Mouse (Mus musculus): ENCODE data around the gene Poc1a. TPM values are rescaled to one million over a fixed set of nuclear protein-coding genes. Genes with fewer than 3 reads are reported as not detected.
A peak's percentile ranks its signal among the peaks of the same experiment; 100 is the strongest.

The Poc1a gene
- polyA plus RNA-seq (2015; fragmentation: Nextera tagmentation; extraction: Ambion mirVana) = 8.0 and 9.0 TPM in 2 replicates

- Histone ChIP-seq H3K4me3 (ENCODE audit: low read depth, low read length) (peak within 1 kb of the TSS; percentile 46), H3K4me2 (ENCODE audit: low read length) (peak within 1 kb of the TSS; percentile 76), H3K4me1 (ENCODE audit: control insufficient read depth, insufficient read depth, low read length) (peaks cover 16% of the 10 kb centered on the region), H3K36me3 (ENCODE audit: control insufficient read depth, insufficient read depth, low read length) (no peaks in the 10 kb centered on the region), H3K9ac (ENCODE audit: low read depth, low read length) (peak within 1 kb of the TSS; percentile 60), H3K9me3 (replicated peaks; ENCODE audit: control insufficient read depth, low read length, poor library complexity, severe bottlenecking) (no peaks in the 10 kb centered on the region), H3K27ac (ENCODE audit: low read length) (peak within 1 kb of the TSS; percentile 79), H3K27me3 (ENCODE audit: control insufficient read depth, insufficient read depth, low read depth, low read length) (no peaks in the 10 kb centered on the region)
- ATAC-seq = peak; percentile 97
- under 1% methylated on average over 47 of the region's 47 CpGs for WGBS
These were observed at the start of gene Poc1a for GRCm38 (mm10) chr9:106280808-106281544. Gene Poc1a (plus strand): TSS chr9:106281061.

- WGBS = 77% methylated on average over 7 of the region's 7 CpGs
- no peaks in the 10 kb centered on the region for H3K9me3 ChIP-seq (replicated peaks; ENCODE audit: control insufficient read depth, low read length, poor library complexity, severe bottlenecking)
- H3K4me2 ChIP-seq (ENCODE audit: low read length) = no peak overlapping the region
- no peak overlapping the region for H3K4me3 ChIP-seq (ENCODE audit: low read depth, low read length)
- no peak overlapping the region for H3K27ac ChIP-seq (ENCODE audit: low read length)
- no peaks in the 10 kb centered on the region for H3K27me3 ChIP-seq (ENCODE audit: control insufficient read depth, insufficient read depth, low read depth, low read length)
- ATAC-seq = no peak
- H3K9ac ChIP-seq (ENCODE audit: low read depth, low read length) = no peak overlapping the region
- H3K36me3 ChIP-seq (ENCODE audit: control insufficient read depth, insufficient read depth, low read length) = peaks cover 33% of the 10 kb centered on the region
- H3K4me1 ChIP-seq (ENCODE audit: control insufficient read depth, insufficient read depth, low read length) = 0 out of 2 replicates have a peak, but pooled peaks cover 2% of the 10 kb centered on the region
These were observed 49.6 kb upstream of the Poc1a start for GRCm38 (mm10) chr9:106231220-106231619.

GRCm38 (mm10) chr9:106231816-106232215 lies 49.0 kb upstream of the Poc1a start:
- Histone ChIP-seq H3K4me1 (ENCODE audit: control insufficient read depth, insufficient read depth, low read length) (no peaks in the 10 kb centered on the region), H3K27me3 (ENCODE audit: control insufficient read depth, insufficient read depth, low read depth, low read length) (no peaks in the 10 kb centered on the region), H3K36me3 (ENCODE audit: control insufficient read depth, insufficient read depth, low read length) (peaks cover 37% of the 10 kb centered on the region), H3K4me3 (ENCODE audit: low read depth, low read length) (no peak overlapping the region), H3K9ac (ENCODE audit: low read depth, low read length) (no peak overlapping the region), H3K4me2 (ENCODE audit: low read length) (no peak overlapping the region), H3K9me3 (replicated peaks; ENCODE audit: control insufficient read depth, low read length, poor library complexity, severe bottlenecking) (no peaks in the 10 kb centered on the region), H3K27ac (ENCODE audit: low read length) (no peak overlapping the region)
- 88% methylated on average over 4 of the region's 4 CpGs for WGBS
- no peak for ATAC-seq

GRCm38 (mm10) chr9:106232956-106233355 lies 47.9 kb upstream of the Poc1a start:
- no peak overlapping the region for H3K4me2 ChIP-seq (ENCODE audit: low read length)
- H3K9ac ChIP-seq (ENCODE audit: low read depth, low read length) = no peak overlapping the region
- H3K4me1 ChIP-seq (ENCODE audit: control insufficient read depth, insufficient read depth, low read length) = no peaks in the 10 kb centered on the region
- 89% methylated on average over 3 of the region's 3 CpGs for WGBS
- H3K9me3 ChIP-seq (replicated peaks; ENCODE audit: control insufficient read depth, low read length, poor library complexity, severe bottlenecking) = no peaks in the 10 kb centered on the region
- no peak for ATAC-seq
- no peaks in the 10 kb centered on the region for H3K27me3 ChIP-seq (ENCODE audit: control insufficient read depth, insufficient read depth, low read depth, low read length)
- no peak overlapping the region for H3K27ac ChIP-seq (ENCODE audit: low read length)
- H3K36me3 ChIP-seq (ENCODE audit: control insufficient read depth, insufficient read depth, low read length) = peaks cover 43% of the 10 kb centered on the region
- H3K4me3 ChIP-seq (ENCODE audit: low read depth, low read length) = no peak overlapping the region

GRCm38 (mm10) chr9:106233953-106234352 lies 46.9 kb upstream of the Poc1a start:
- H3K4me1 ChIP-seq (ENCODE audit: control insufficient read depth, insufficient read depth, low read length) = no peaks in the 10 kb centered on the region
- no peak for ATAC-seq
- H3K4me3 ChIP-seq (ENCODE audit: low read depth, low read length) = no peak overlapping the region
- no peaks in the 10 kb centered on the region for H3K9me3 ChIP-seq (replicated peaks; ENCODE audit: control insufficient read depth, low read length, poor library complexity, severe bottlenecking)
- peaks cover 50% of the 10 kb centered on the region for H3K36me3 ChIP-seq (ENCODE audit: control insufficient read depth, insufficient read depth, low read length)
- no peaks in the 10 kb centered on the region for H3K27me3 ChIP-seq (ENCODE audit: control insufficient read depth, insufficient read depth, low read depth, low read length)
- no peak overlapping the region for H3K9ac ChIP-seq (ENCODE audit: low read depth, low read length)
- H3K27ac ChIP-seq (ENCODE audit: low read length) = no peak overlapping the region
- no peak overlapping the region for H3K4me2 ChIP-seq (ENCODE audit: low read length)
- 79% methylated on average over 6 of the region's 6 CpGs for WGBS

- H3K4me1 ChIP-seq (ENCODE audit: control insufficient read depth, insufficient read depth, low read length) = no peaks in the 10 kb centered on the region
- no peak overlapping the region for H3K4me2 ChIP-seq (ENCODE audit: low read length)
- no peak overlapping the region for H3K4me3 ChIP-seq (ENCODE audit: low read depth, low read length)
- no peak overlapping the region for H3K9ac ChIP-seq (ENCODE audit: low read depth, low read length)
- H3K27ac ChIP-seq (ENCODE audit: low read length) = no peak overlapping the region
- no peaks in the 10 kb centered on the region for H3K27me3 ChIP-seq (ENCODE audit: control insufficient read depth, insufficient read depth, low read depth, low read length)
- H3K36me3 ChIP-seq (ENCODE audit: control insufficient read depth, insufficient read depth, low read length) = peaks cover 58% of the 10 kb centered on the region
- ATAC-seq = 0 out of 2 replicates have a peak, but pooled peaks have one; percentile 14
- 92% methylated on average over 23 of the region's 23 CpGs for WGBS
- H3K9me3 ChIP-seq (replicated peaks; ENCODE audit: control insufficient read depth, low read length, poor library complexity, severe bottlenecking) = no peaks in the 10 kb centered on the region
These were observed 45.5 kb upstream of the Poc1a start for GRCm38 (mm10) chr9:106235194-106235830.

- ATAC-seq = no peak
- H3K4me2 ChIP-seq (ENCODE audit: low read length) = no peak overlapping the region
- H3K27ac ChIP-seq (ENCODE audit: low read length) = no peak overlapping the region
- H3K4me3 ChIP-seq (ENCODE audit: low read depth, low read length) = no peak overlapping the region
- H3K27me3 ChIP-seq (ENCODE audit: control insufficient read depth, insufficient read depth, low read depth, low read length) = no peaks in the 10 kb centered on the region
- H3K9ac ChIP-seq (ENCODE audit: low read depth, low read length) = no peak overlapping the region
- H3K4me1 ChIP-seq (ENCODE audit: control insufficient read depth, insufficient read depth, low read length) = no peaks in the 10 kb centered on the region
- H3K9me3 ChIP-seq (replicated peaks; ENCODE audit: control insufficient read depth, low read length, poor library complexity, severe bottlenecking) = no peaks in the 10 kb centered on the region
- WGBS = 90% methylated on average over 23 of the region's 23 CpGs
- H3K36me3 ChIP-seq (ENCODE audit: control insufficient read depth, insufficient read depth, low read length) = peaks cover 65% of the 10 kb centered on the region
These were observed 44.6 kb upstream of the Poc1a start for GRCm38 (mm10) chr9:106236156-106236817.

- WGBS = 52% methylated on average over 3 of the region's 3 CpGs
- H3K4me2 ChIP-seq (ENCODE audit: low read length) = no peak overlapping the region
- no peak overlapping the region for H3K27ac ChIP-seq (ENCODE audit: low read length)
- H3K27me3 ChIP-seq (ENCODE audit: control insufficient read depth, insufficient read depth, low read depth, low read length) = no peaks in the 10 kb centered on the region
- no peak for ATAC-seq
- no peak overlapping the region for H3K4me3 ChIP-seq (ENCODE audit: low read depth, low read length)
- no peak overlapping the region for H3K9ac ChIP-seq (ENCODE audit: low read depth, low read length)
- H3K36me3 ChIP-seq (ENCODE audit: control insufficient read depth, insufficient read depth, low read length) = peaks cover 67% of the 10 kb centered on the region
- H3K4me1 ChIP-seq (ENCODE audit: control insufficient read depth, insufficient read depth, low read length) = no peaks in the 10 kb centered on the region
- no peaks in the 10 kb centered on the region for H3K9me3 ChIP-seq (replicated peaks; ENCODE audit: control insufficient read depth, low read length, poor library complexity, severe bottlenecking)
These were observed 44.0 kb upstream of the Poc1a start for GRCm38 (mm10) chr9:106236818-106237211.

- H3K4me1 ChIP-seq (ENCODE audit: control insufficient read depth, insufficient read depth, low read length) = no peaks in the 10 kb centered on the region
- no peak for ATAC-seq
- no peak overlapping the region for H3K4me3 ChIP-seq (ENCODE audit: low read depth, low read length)
- WGBS = 84% methylated on average over 8 of the region's 8 CpGs
- no peak overlapping the region for H3K27ac ChIP-seq (ENCODE audit: low read length)
- no peaks in the 10 kb centered on the region for H3K9me3 ChIP-seq (replicated peaks; ENCODE audit: control insufficient read depth, low read length, poor library complexity, severe bottlenecking)
- peaks cover 66% of the 10 kb centered on the region for H3K36me3 ChIP-seq (ENCODE audit: control insufficient read depth, insufficient read depth, low read length)
- H3K4me2 ChIP-seq (ENCODE audit: low read length) = no peak overlapping the region
- H3K9ac ChIP-seq (ENCODE audit: low read depth, low read length) = no peak overlapping the region
- no peaks in the 10 kb centered on the region for H3K27me3 ChIP-seq (ENCODE audit: control insufficient read depth, insufficient read depth, low read depth, low read length)
These were observed 43.5 kb upstream of the Poc1a start for GRCm38 (mm10) chr9:106237401-106237800.
